In the genomic region with DNA sequence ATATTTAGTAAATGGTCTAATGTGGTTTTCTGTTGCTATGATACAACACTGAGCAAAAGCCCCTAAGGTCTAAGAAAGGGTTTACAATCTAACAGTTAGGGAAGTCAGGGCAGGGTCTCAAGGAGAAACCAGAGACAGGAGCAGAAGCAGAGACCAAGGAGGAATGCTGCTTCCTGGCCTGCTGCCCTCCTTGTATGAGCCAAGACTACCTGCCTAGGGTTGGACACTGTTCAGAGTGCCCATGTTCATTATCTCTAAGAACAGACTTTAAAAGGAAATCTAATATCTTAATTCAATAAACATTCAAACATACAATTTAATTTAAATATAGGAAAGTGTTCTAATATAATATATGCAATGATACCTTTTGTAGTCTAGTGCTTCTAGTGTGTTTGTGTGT, we compare ENCODE assay signal across 16 mouse cellular contexts.
DNase-seq lines count a peak whose midpoint lies in the region.
"Had no signal": no experiment of that assay in that cellular context is flagged by ENCODE, and none has a peak within 500 bp of the region (broad histone marks: within the 10 kb centered on the region; RNA-seq: fewer than 3 reads in every experiment).

No protein-coding gene starts in this region.

- DNase-seq in cerebellum, postnatal 10 days = peak; percentile 61 to 68
- no peak for DNase-seq in cerebellum, adult 9-10 months
- peak; percentile 53 to 59 for DNase-seq in cerebellum, postnatal 14 days
- DNase-seq in cerebellum, postnatal 4 days (ENCODE audit: low spot score in 2 of 2) = no peak
- DNase-seq in left cerebral cortex, postnatal 4 days = peak; percentile 2
- no peak for DNase-seq in left cerebral cortex, adult 9 months (ENCODE audit: low spot score in 2 of 2)
- DNase-seq: adrenal gland, adult 2 months; adrenal gland, adult 8-10 months; adrenal gland, postnatal 10 days; adrenal gland, postnatal 14 days; adrenal gland, postnatal 25 days; adrenal gland, postnatal 36 days; B cell, adult 2 months; cerebellum, adult 11 months; cerebellum, adult 11-12 months; cerebellum, adult 18-20 months had no signal

- intact Hi-C loops in left cerebral cortex, postnatal 4 days (cut with DNase I) = no loop called here

Comparison
In these comparisons a context has a peak if more than half of its experiments do, and no peak if none do; other contexts are left out.
1. DNase-seq: peak in cerebellum, postnatal 10 days (2 of 2), cerebellum, postnatal 14 days (2 of 2) and left cerebral cortex, postnatal 4 days (single experiment); none in cerebellum, adult 9-10 months (single experiment), cerebellum, postnatal 4 days (0 of 2) and left cerebral cortex, adult 9 months (0 of 2).